Mouse (Mus musculus) midbrain, postnatal 0 days (tissue): ENCODE measurements at regions not wholly inside any gene's neighbourhood (a gene's known extent, or its start where the extent isn't known, plus 50 kb on each side); places are given as distances from the start of the nearest gene placed in this dataset.

Source experiments
- ATAC-seq: fragments of 200-750 bp; cut with Nextera tagmentation; 2 replicates; pipeline ENCODE4 v1.8.0; 2017; ENCODE audit warnings: moderate number of reproducible peaks, mild to moderate bottlenecking, moderate TSS enrichment, moderate library complexity; ENCODE audit not compliant: low FRiP score
- DNase-seq: peaks from one replicate; pipeline ENCODE4 v3.0.0-alpha.2; 2015; ENCODE audit warnings: low spot score
- H3K27ac ChIP-seq: fragments of 300-500 bp; sonication (generic); 2 replicates; pipeline ENCODE4 v1.5.1; 2014; ENCODE audit warnings: low read depth, mild to moderate bottlenecking, low read length, mixed read lengths
- H3K27me3 ChIP-seq: fragments of 300-500 bp; sonication (generic); 2 replicates; pipeline ENCODE4 v1.6.1; 2014; ENCODE audit warnings: low read length, control low read depth, mixed read lengths; ENCODE audit not compliant: insufficient read depth
- H3K36me3 ChIP-seq: fragments of 300-500 bp; sonication (generic); 2 replicates; pipeline ENCODE4 v1.6.1; 2014; ENCODE audit warnings: low read length, control low read depth, mixed read lengths; ENCODE audit not compliant: insufficient read depth
- H3K4me1 ChIP-seq: fragments of 300-500 bp; sonication (generic); 2 replicates; pipeline ENCODE4 v1.6.1; 2014; ENCODE audit warnings: mild to moderate bottlenecking, control low read depth, antibody characterized with exemption, low read length, mixed read lengths; ENCODE audit not compliant: insufficient read depth
- H3K4me2 ChIP-seq: fragments of 300-500 bp; sonication (generic); 2 replicates; pipeline ENCODE4 v1.6.1; 2014; ENCODE audit warnings: low read depth, mild to moderate bottlenecking, low read length, mixed read lengths; ENCODE audit not compliant: poor library complexity, severe bottlenecking
- H3K4me3 ChIP-seq: fragments of 300-500 bp; sonication (generic); 2 replicates; pipeline ENCODE4 v1.5.1; 2014; ENCODE audit warnings: low read depth, mild to moderate bottlenecking, low read length, moderate library complexity
- H3K9ac ChIP-seq: fragments of 300-500 bp; sonication (generic); replicated peaks from 2 replicates; pipeline ENCODE4 v1.6.1; 2014; ENCODE audit warnings: mild to moderate bottlenecking, low read length, moderate library complexity, mixed read lengths; ENCODE audit not compliant: poor library complexity, severe bottlenecking
- H3K9me3 ChIP-seq: fragments of 300-500 bp; sonication (generic); 2 replicates; pipeline ENCODE4 v1.6.1; 2016; ENCODE audit warnings: low read length, control low read depth
- CTCF ChIP-seq: IDR thresholded peaks from 2 replicates; pipeline ENCODE4 v1.5.1; 2016; ENCODE audit warnings: antibody characterized with exemption, mild to moderate bottlenecking
- WGBS: fragments of 180-500 bp; shearing (Covaris S2); extraction: QIAGEN DNeasy Blood & Tissue Kit; methylation state at CpG from one replicate; pipeline ENCODE4 v1.1.7; 2014; 5-methylcytosine and 5-hydroxymethylcytosine counted together

- Histone ChIP-seq H3K4me3 (no peak overlapping the region), H3K9me3 (no peaks in the 10 kb centered on the region), H3K4me1 (no peaks in the 10 kb centered on the region), H3K27me3 (no peaks in the 10 kb centered on the region), H3K36me3 (no peaks in the 10 kb centered on the region), H3K27ac (no peak overlapping the region), H3K4me2 (no peak overlapping the region), H3K9ac (no peak overlapping the region)
- WGBS = 39% methylated on average over 6 of the region's 6 CpGs
- no peak for TF ChIP-seq CTCF
- ATAC-seq = no peak
- no peak for DNase-seq
Measured at GRCm38 (mm10) chr16:89632114-89632622, 61.2 kb upstream of the Krtap11-1 start.

- ATAC-seq (no peak), DNase-seq (no peak)
- H3K9ac ChIP-seq = no peak overlapping the region
- H3K36me3 ChIP-seq = no peaks in the 10 kb centered on the region
- no peaks in the 10 kb centered on the region for H3K4me1 ChIP-seq
- no peak overlapping the region for H3K4me2 ChIP-seq
- no peaks in the 10 kb centered on the region for H3K27me3 ChIP-seq
- no peaks in the 10 kb centered on the region for H3K9me3 ChIP-seq
- TF ChIP-seq CTCF = no peak
- H3K27ac ChIP-seq = no peak overlapping the region
- H3K4me3 ChIP-seq = no peak overlapping the region
- 91% methylated on average over 9 of the region's 9 CpGs for whole genome bisulfite sequencing
Measured at GRCm38 (mm10) chr16:89631396-89632113, 60.6 kb upstream of the Krtap11-1 start.

GRCm38 (mm10) chr16:89625710-89626109 lies 54.7 kb upstream of the Krtap11-1 start:
- no peak overlapping the region for H3K9ac ChIP-seq
- no peak for DNase-seq
- ATAC-seq = no peak
- WGBS = 97% methylated on average over 12 of the region's 12 CpGs
- no peak for TF ChIP-seq CTCF
- no peak overlapping the region for H3K4me3 ChIP-seq
- no peaks in the 10 kb centered on the region for H3K9me3 ChIP-seq
- no peaks in the 10 kb centered on the region for H3K4me1 ChIP-seq
- H3K4me2 ChIP-seq = no peak overlapping the region
- no peaks in the 10 kb centered on the region for H3K36me3 ChIP-seq
- no peak overlapping the region for H3K27ac ChIP-seq
- H3K27me3 ChIP-seq = no peaks in the 10 kb centered on the region

- H3K4me3 ChIP-seq = no peak overlapping the region
- H3K9ac ChIP-seq = no peak overlapping the region
- no peaks in the 10 kb centered on the region for H3K36me3 ChIP-seq
- TF ChIP-seq CTCF = no peak
- H3K9me3 ChIP-seq = no peaks in the 10 kb centered on the region
- H3K27ac ChIP-seq = no peak overlapping the region
- no peaks in the 10 kb centered on the region for H3K4me1 ChIP-seq
- ATAC-seq = no peak
- no peak for DNase-seq
- no peaks in the 10 kb centered on the region for H3K27me3 ChIP-seq
- 86% methylated on average over 12 of the region's 12 CpGs for WGBS
- H3K4me2 ChIP-seq = no peak overlapping the region
Measured at GRCm38 (mm10) chr16:89625253-89625652, 54.3 kb upstream of the Krtap11-1 start.
